Mouse (Mus musculus) yolk sac, embryonic 10.5 days (tissue): Measurements from ENCODE around the gene Lamtor2.

Source experiments
- DNase-seq: peaks from one replicate; pipeline ENCODE4 v3.0.0-alpha.2; 2017; ENCODE audit warnings: low spot score

Gene Lamtor2

DNA sequence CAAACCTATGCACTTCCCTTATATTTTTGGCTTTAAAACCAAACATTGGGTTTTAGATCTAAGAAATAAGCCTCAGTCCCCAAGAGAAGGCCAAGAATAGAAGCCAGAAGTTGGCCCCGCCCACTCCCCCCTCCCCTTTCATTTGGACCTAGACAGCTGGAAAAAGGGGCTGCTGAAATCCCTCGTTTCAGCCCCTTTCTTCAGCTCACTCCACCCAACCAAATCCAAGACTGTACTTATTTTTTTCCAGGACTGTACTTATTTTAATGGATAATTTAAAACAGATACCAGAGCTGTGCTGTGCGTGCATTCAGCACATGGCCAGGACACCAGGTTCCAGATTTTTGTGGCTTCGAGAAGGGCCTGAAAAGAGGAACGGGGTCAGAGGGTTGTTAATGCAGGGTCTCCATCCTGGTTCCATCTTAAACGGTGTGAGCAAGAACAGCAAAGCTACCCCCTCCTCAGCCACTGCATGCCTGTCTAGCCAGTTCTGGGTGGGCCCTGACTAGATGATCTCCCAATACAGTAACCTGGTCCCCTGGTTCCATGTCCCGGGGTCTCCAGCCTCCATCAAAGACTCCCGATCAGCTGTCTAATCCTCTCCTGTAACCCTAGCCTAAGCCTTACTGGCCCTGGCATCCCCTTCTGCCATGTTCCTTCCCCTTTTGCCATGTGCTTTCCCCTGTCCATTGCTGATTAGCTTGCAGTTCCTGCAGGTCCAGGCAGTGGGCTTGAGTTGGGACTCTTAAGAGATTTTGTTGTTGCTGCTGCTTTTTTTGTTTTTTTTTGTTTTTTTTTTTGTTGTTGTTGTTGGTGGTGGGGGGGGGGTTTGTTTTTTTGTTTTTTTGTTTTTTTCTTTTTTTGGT is 48.8 kb downstream of the Lamtor2 start:
- DNase-seq: no peak

DNA sequence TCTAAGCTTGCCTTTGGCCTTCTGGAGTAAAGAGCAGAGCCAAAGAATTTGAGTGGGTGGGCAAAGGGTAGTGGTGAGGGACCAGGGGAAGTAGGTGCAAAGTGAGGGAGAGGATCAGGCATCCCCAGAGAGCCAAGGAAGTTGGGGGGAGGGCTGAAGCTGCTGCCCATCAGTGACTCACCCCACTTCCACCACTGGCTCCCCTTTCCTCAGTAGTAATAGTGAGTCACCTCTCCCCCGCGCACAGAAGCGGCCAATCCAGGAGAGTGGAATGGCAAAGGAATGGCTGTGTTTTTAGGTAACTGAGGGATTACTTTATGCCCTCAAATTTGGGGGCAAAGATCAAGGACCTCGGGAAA is 49.4 kb downstream of the Lamtor2 start:
- DNase-seq: no peak

DNA sequence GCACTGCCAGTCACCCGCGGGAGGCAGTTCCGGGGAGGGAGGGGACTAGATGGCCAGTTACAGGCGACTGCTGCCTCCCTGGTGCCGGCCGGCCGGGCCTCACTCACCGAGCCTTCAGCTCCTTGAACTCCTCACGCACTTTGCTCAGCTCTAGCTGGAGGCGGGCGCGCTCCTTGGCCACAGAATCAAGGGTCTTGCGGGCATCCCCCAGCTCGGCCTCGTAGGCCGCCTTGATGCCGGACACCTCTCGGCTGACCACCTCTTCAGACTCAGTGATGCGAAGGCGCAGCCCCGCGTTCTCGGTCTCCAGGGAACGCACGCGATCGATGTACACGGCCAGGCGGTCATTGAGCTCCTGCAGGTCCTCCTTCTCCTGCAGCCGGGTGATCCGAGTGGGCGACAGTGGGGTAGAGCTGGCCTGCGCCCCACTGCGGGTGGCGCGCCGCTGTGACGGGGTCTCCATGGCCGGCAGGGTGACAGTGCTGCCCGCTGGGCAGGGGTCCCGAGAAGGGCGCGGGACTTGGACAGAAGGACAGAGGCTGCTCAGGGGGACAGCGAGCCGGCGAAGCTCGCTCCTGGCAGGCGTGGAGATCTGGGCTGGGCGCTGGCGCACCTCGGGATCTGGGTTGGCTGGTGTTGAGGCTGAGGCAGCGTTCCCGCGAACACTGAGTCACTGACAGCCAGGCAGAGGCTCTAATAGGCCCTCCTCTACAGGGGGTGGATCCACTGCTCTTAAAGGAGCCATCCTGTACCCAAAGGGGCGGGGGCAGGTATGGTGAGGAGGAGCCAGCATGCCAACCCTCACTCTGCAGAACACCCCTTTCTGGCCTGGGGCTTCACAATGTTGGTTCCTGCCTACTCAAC is 50.0 kb downstream of the Lamtor2 start:
- DNase-seq: peak; percentile 85

DNA sequence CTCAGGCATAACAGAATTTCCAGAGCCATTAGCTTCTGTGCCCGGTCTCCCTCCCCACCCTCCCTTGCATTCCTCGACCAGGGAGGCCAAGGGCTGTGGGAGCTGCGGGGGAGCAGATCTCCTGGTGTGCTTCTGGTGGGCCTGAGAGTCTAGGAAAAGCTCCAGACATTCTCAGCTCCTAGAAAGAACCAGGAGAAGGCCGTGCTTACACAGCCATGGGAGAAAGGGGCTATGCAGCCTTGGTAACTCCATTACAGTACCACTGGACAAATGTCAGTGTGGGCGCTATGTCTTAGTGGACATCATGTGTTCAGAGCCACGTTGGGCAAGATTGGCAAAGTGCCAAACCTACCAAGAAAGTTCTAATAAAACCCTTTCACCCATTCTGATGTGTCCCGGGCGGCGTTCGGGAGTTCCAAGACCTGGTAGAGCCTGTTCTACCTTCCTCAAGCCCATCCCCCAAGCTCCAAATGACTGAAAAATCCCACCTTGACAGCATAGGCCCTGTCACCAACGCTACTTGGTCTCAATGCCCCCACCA is 50.8 kb downstream of the Lamtor2 start:
- no peak for DNase-seq

DNA sequence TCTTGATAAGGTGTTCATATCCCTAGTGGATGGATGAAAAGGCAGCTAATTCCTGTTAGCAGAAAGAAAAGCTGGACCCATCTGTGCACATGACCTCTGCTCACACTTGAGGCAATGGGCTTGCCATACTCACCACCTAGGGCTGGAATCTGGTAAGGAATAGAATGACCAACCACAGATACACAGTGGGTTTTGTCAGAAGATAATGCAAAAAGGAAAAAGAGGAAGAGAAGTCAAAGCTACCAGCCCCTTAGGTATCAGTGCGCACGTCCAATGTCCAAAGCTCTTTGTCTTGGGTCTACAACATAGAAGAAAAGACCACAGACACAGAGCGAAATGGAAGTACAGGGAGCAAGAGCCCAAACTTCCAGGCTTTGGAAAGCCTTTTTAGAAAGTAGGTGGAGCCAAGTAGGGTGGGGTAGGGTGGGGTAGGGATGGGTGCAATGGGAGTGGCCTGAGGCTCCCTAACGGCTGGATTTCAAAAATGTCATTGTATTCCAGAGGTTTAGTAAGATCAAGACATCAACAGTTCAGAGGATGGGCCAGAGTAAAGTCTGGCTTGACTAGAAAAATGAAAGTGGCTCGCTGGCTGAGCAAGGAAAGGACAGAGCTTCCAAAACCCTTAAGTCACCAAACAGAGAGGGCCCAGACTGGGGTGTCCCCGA is 51.4 kb downstream of the Lamtor2 start:
- no peak for DNase-seq

DNA sequence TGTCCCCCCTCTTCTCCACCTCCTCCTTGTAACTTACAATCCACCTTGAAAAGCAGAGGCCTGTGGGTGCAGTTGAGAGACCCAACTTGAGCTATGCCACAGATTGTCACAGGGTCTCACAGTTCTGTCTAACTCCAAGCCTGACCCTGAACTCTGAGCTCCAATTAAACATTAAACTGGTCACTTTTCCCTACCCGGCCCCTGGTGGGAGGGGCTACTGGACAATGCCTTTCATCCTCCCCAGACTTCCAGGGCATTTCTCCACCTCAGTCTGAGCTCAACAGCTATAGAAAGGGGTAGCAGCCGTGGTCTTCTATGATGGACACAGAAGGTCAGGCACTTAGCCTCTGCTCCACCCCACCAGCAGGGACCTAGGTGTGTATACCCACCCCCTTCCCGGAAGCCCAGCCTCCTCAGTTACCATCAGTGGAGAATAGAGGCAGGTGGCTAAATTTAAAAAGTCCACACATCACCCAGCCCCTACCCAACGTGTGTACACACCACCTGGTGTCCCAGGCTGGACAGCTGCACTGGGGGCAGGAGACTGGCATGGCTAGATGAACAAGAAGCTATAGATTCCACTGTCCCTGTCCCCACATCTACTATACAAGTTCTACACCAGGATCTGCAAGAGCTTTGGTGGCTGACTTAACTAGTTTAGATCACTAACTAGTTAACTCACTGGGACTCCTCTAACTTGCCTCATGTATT is 52.1 kb downstream of the Lamtor2 start:
- DNase-seq: peak; percentile 85

DNA sequence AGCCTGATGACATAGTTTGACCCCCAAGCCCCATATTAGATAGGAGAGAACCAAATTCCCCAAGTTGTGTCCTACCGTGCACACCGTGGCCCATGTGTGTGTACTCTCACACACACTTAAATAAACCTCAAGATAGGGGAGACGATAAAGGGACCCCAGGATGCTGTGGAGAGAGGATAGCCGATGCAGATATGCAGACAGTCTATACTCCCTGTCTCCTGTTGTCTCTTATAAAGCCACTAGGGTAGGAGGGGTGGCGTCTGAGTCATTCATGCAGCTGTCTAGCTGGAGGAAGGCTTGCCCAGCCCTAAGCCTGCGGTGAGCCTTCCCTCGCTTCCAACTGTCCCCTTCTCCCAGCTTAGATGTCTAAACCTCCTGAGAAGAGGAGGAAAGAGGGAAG is 52.8 kb downstream of the Lamtor2 start:
- no peak for DNase-seq
